Mouse (Mus musculus) spleen, adult 10 weeks (tissue): ENCODE results near the gene Nps. TPM values are rescaled to one million over a fixed set of nuclear protein-coding genes. Genes with fewer than 3 reads are reported as not detected.

ENCODE experiments used
- polyA plus RNA-seq: library from polyadenylated mRNA; stranded (reverse); fragments of 350-450 nt; fragmentation: Illumina TruSeq; extraction: RNeasy Lipid Tissue Mini Kit (QIAGEN cat#74804); gene quantifications from one replicate; pipeline ENCODE4 v1.2.3, GENCODE M21; 2015; ENCODE audit warnings: low replicate concordance; ENCODE audit not compliant: insufficient read depth

Gene Nps
- not detected for polyA plus RNA-seq

DNA sequence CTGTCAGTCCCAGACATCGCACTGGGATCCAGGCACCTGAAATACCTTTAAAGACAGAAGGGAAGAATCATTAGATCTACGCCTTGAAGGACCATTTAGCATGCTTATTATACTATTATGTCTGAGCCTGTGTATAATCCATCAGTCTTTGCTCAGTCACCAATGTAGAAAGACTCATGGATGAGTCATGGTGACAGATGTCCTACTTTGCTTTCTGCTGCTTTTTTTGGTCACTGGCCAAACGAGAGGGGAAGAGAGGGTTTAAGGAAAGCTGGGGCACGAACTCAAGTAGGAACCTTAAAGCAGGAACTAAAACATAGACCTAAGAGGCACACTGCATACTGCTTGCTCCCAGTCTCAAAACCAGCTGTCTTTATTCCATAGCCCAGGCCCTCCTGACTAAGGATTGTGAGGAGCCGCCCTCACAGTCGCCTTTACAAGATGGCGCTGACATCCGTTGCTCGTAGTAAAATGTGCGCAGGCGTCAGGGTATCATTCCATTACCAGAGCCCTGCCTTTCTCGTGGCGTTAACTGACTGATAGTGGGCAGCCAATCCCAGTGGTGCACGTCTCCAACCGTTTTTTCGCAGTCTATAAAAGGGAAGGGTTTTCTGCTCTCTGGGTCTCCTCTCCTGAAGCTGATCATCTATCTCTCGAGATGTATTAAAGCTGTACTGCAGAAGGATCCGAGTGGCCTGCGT, at the start of gene Nps:
Gene Nps, plus strand, starts transcription at position 651 of the 701 bp plus-strand sequence.

Other genes with a start within 250 kb of the Nps start
- gene Foxi2, start 151.6 kb downstream of the Nps start, polyA plus RNA-seq = not detected